ENCODE assay signal across 9 mouse cellular contexts in genomic region chr16:18391728-18392127, GRCm38 (mm10). TPM values are rescaled to one million over a fixed set of nuclear protein-coding genes. Genes with fewer than 3 reads are reported as not detected.
DNase-seq lines count a peak whose midpoint lies in the region; ATAC-seq lines count a peak whose summit lies in the region.
"Had no signal": no experiment of that assay in that cellular context is flagged by ENCODE, and none has a peak within 500 bp of the region (broad histone marks: within the 10 kb centered on the region; RNA-seq: fewer than 3 reads in every experiment).

No protein-coding gene starts in this region.

- no peaks in the 10 kb centered on the region for H3K27me3 ChIP-seq in kidney, embryonic 15.5 days
- H3K27me3 ChIP-seq in forebrain, embryonic 14.5 days (replicated peaks; ENCODE audit: control insufficient read depth, insufficient read depth, low read length) = no peaks in the 10 kb centered on the region
- H3K27me3 ChIP-seq in midbrain, embryonic 13.5 days = no peaks in the 10 kb centered on the region
- H3K27me3 ChIP-seq: embryonic facial prominence, embryonic 12.5 days had no signal

- no peak overlapping the region for H3K27ac ChIP-seq in kidney, embryonic 15.5 days
- H3K27ac ChIP-seq in forebrain, embryonic 14.5 days (ENCODE audit: low read depth, low read length) = peak overlapping the region; percentile 6; the same call in 1 of the 2 replicates
- peak overlapping the region; percentile 96 for H3K27ac ChIP-seq in midbrain, embryonic 13.5 days

- peaks cover 1% of the 10 kb centered on the region for H3K36me3 ChIP-seq in kidney, embryonic 15.5 days
- H3K36me3 ChIP-seq in forebrain, embryonic 14.5 days (ENCODE audit: control insufficient read depth, insufficient read depth, low read length) = peaks cover under 1% of the 10 kb centered on the region; the same call in 1 of the 2 replicates
- peaks cover 13% of the 10 kb centered on the region for H3K36me3 ChIP-seq in midbrain, embryonic 13.5 days

- peak; percentile 4 to 9 for DNase-seq in cerebellum, postnatal 25 days
- DNase-seq in cerebellum, adult 9-11 months = no peak
- DNase-seq in kidney, postnatal 4 days = no peak
- DNase-seq in forebrain, embryonic 14.5 days (ENCODE audit: low spot score) = no peak
- DNase-seq in adrenal gland, postnatal 25 days = no peak
- no peak for DNase-seq in spleen, postnatal 10 days (ENCODE audit: low spot score in 2 of 2)

- no peak overlapping the region for H3K4me3 ChIP-seq in kidney, embryonic 15.5 days (replicated peaks)
- H3K4me3 ChIP-seq in forebrain, embryonic 14.5 days (ENCODE audit: low read depth, low read length) = no peak overlapping the region
- H3K4me3 ChIP-seq in midbrain, embryonic 13.5 days (replicated peaks) = no peak overlapping the region; the same call in 1 of the 2 replicates

- ATAC-seq in kidney, embryonic 15.5 days (replicated peaks; ENCODE audit: low FRiP score) = no peak
- ATAC-seq in forebrain, embryonic 14.5 days = no peak
- ATAC-seq in midbrain, embryonic 13.5 days = no peak

- H3K9me3 ChIP-seq in kidney, embryonic 15.5 days (replicated peaks) = no peaks in the 10 kb centered on the region
- H3K9me3 ChIP-seq in forebrain, embryonic 14.5 days (replicated peaks; ENCODE audit: control insufficient read depth, low read length) = no peaks in the 10 kb centered on the region
- no peaks in the 10 kb centered on the region for H3K9me3 ChIP-seq in midbrain, embryonic 13.5 days
- H3K9me3 ChIP-seq: embryonic facial prominence, embryonic 12.5 days had no signal

- H3K4me2 ChIP-seq in kidney, embryonic 15.5 days = 0 out of 2 replicates have a peak overlapping the region, but pooled peaks have one; percentile 94
- no peak overlapping the region for H3K4me2 ChIP-seq in forebrain, embryonic 14.5 days (ENCODE audit: low read length)
- H3K4me2 ChIP-seq in midbrain, embryonic 13.5 days (replicated peaks) = peak overlapping the region; percentile 87

- peaks cover 77% of the 10 kb centered on the region for H3K4me1 ChIP-seq in kidney, embryonic 15.5 days
- peaks cover 39% of the 10 kb centered on the region for H3K4me1 ChIP-seq in forebrain, embryonic 14.5 days (ENCODE audit: control insufficient read depth, insufficient read depth, low read length)
- H3K4me1 ChIP-seq in midbrain, embryonic 13.5 days (replicated peaks) = peaks cover 75% of the 10 kb centered on the region

- H3K9ac ChIP-seq in kidney, embryonic 15.5 days = no peak overlapping the region
- no peak overlapping the region for H3K9ac ChIP-seq in forebrain, embryonic 14.5 days (ENCODE audit: low read length)
- no peak overlapping the region for H3K9ac ChIP-seq in midbrain, embryonic 13.5 days (replicated peaks)

- 93% methylated on average over 3 of the region's 3 CpGs for WGBS in kidney, embryonic 15.5 days
- 89% methylated on average over 3 of the region's 3 CpGs for WGBS in forebrain, embryonic 14.5 days
- 86% methylated on average over 3 of the region's 3 CpGs for WGBS in midbrain, embryonic 13.5 days

RNA-seq across cellular contexts. Expression of gene Txnrd2, which starts 34.5 kb away (rescaled TPM):
- 28.1 and 29.1 TPM in 2 replicates for polyA plus RNA-seq in kidney, embryonic 15.5 days (2015; fragmentation: Nextera tagmentation; extraction: Ambion mirVana)
- polyA plus RNA-seq in forebrain, embryonic 14.5 days (2014; fragmentation: Nextera tagmentation; extraction: Ambion mirVana) = 22.0 and 23.5 TPM in 2 replicates
- 25.9 and 28.6 TPM in 2 replicates for polyA plus RNA-seq in midbrain, embryonic 13.5 days (2015; fragmentation: Nextera tagmentation; extraction: Ambion mirVana)
- total RNA-seq in adrenal gland, postnatal 25 days (2021) = 73.7 and 79.7 TPM in 2 replicates

RNA-seq across cellular contexts. Expression of gene Comt, which starts 34.9 kb away (rescaled TPM):
- 97.2 and 103 TPM in 2 replicates for polyA plus RNA-seq in kidney, embryonic 15.5 days (2015; fragmentation: Nextera tagmentation; extraction: Ambion mirVana)
- 54.6 and 71.9 TPM in 2 replicates for polyA plus RNA-seq in forebrain, embryonic 14.5 days (2014; fragmentation: Nextera tagmentation; extraction: Ambion mirVana)
- 75.7 and 78.8 TPM in 2 replicates for polyA plus RNA-seq in midbrain, embryonic 13.5 days (2015; fragmentation: Nextera tagmentation; extraction: Ambion mirVana)
- 147 and 150 TPM in 2 replicates for total RNA-seq in adrenal gland, postnatal 25 days (2021)

RNA-seq across cellular contexts. Expression of gene Arvcf, which starts 43.7 kb away (rescaled TPM):
- polyA plus RNA-seq in kidney, embryonic 15.5 days (2015; fragmentation: Nextera tagmentation; extraction: Ambion mirVana) = 23.7 and 27.1 TPM in 2 replicates
- 46.8 and 47.8 TPM in 2 replicates for polyA plus RNA-seq in forebrain, embryonic 14.5 days (2014; fragmentation: Nextera tagmentation; extraction: Ambion mirVana)
- 109 and 111 TPM in 2 replicates for polyA plus RNA-seq in midbrain, embryonic 13.5 days (2015; fragmentation: Nextera tagmentation; extraction: Ambion mirVana)
- 30.3 and 48.1 TPM in 2 replicates for total RNA-seq in adrenal gland, postnatal 25 days (2021)

RNA-seq across cellular contexts. Expression of gene Tango2, which starts 43.8 kb away (rescaled TPM):
- polyA plus RNA-seq in kidney, embryonic 15.5 days (2015; fragmentation: Nextera tagmentation; extraction: Ambion mirVana) = 22.5 and 29.2 TPM in 2 replicates
- 78.7 and 81.3 TPM in 2 replicates for polyA plus RNA-seq in forebrain, embryonic 14.5 days (2014; fragmentation: Nextera tagmentation; extraction: Ambion mirVana)
- 63.1 and 66.5 TPM in 2 replicates for polyA plus RNA-seq in midbrain, embryonic 13.5 days (2015; fragmentation: Nextera tagmentation; extraction: Ambion mirVana)
- 39.4 and 57.3 TPM in 2 replicates for total RNA-seq in adrenal gland, postnatal 25 days (2021)

Comparison
In these comparisons a context has a peak if more than half of its experiments do, and no peak if none do; other contexts are left out.
1. DNase-seq: peak in cerebellum, postnatal 25 days (2 of 2); none in cerebellum, adult 9-11 months (single experiment), kidney, postnatal 4 days (0 of 2), forebrain, embryonic 14.5 days (single experiment), adrenal gland, postnatal 25 days (single experiment) and spleen, postnatal 10 days (0 of 2).